Mouse (Mus musculus): Measurements from ENCODE around the gene Rin3.

DNA sequence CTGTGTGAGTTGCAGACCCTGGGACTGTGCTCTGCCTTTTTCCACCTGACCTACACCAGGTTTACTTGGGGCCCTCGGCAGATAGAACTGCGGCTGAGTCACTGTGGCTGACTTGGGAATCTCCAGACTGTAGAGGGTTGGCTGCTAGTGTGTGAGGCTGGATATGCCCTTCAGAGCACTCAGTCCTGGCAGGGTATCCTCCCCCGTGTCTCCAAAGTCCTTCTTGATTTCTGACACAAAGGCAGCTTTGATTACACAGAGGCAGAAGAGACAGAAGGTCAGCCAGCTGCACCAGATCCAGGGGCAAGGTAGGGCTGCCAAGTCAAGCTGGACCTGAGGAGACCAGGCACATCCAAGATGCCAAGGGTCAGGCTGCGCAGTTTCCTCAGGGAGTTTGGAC, 11.4 kb upstream of the Rin3 start:
- TF ChIP-seq CTCF (IDR thresholded peaks at IDR 0.05; ENCODE audit: insufficient read depth, low read length) = no peak
- TF ChIP-seq POLR2A (IDR thresholded peaks at IDR 0.05; ENCODE audit: borderline replicate concordance, extremely low read depth, low read depth, low read length) = no peak
